Mouse (Mus musculus) spleen, adult 12 weeks (tissue): ENCODE data around the gene Rasal2.

Experiments
- DNase-seq: peaks from one replicate; pipeline ENCODE4 v3.0.0; 2022; ENCODE audit warnings: low spot score

Gene Rasal2

DNA sequence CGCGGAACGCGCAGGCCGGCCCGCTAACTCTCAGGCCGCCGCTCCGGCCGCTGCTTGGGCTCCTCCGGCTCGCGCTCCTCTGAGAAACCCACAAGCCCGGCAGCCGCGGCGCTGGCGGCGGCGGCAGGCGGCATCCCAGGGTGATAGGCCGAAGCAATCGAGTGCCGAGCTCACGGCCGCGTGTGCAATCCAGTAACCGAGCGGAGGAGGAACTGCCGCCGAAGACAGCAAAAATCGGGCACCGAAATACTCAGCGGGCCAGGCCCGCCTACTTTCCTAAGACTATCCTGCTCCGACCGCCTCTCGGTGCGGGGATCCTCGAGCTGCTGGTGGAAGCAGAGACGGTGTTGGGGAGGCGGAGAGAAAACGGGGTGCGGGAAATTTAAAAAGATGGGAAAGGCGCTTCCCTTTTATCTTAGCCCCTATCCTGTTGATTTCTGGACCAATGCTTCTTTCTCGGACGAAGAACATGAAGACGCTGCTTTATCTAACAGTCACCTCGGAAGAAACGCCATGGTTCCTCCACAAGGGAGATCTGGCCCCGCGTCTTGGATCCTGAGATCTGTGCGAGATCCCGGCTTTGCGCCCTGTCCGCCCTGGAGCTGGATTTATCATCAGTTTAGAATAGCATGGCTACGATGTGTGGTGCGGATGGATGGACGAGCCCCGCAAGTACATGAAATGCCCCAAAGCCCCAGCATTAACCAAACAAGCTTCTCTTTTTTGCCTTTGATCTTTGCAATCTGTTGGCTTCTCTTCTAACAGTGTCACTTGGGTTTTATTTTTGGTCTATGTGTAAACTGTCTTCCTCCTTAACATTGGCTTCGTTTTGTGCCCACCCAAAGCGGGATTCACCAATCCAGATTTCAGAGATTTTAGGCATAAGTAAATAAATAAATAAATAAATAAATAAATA lies at the start of gene Rasal2:
Gene Rasal2, minus strand, starts transcription at position 142 of the 916 bp plus-strand sequence.
- DNase-seq: peak; percentile 76

DNA sequence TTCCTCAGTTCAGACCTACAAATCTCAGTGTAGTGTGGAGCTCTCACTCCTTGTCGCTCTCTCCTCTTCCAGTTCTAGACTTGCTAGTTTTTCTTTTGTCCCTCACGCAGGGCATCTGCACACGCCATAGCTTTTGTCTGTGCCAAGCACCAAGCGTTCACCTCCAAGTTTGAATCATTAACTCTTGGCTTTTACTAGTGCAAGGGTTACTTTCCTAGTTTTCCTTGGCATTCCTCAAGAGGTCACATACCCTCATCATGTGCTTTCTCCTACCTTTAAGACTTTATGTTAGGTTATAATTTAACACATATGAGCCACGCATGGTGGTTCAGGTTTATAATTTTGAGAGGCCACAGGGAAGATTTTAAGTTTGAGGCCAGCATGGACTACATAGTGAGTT lies 48.9 kb upstream of the Rasal2 start:
- no peak for DNase-seq

DNA sequence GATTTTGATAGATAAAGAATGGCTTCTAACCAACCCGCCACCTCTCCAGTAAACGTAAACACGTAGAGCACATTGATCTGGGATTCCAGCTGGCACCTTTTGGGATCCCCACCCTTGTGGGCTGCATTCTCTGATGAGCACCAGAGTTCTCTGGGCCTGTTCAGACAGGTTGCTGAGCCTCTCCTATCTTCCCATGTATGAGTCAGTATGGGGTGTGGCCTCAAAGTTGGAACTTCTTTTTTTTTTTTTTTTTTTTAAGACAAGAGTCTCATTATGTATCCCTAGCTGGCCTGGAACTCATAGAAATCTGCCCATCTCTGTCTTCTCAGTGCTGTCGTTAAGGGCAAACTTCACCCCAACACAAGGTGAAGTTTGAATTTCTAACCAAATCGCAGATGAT lies 47.5 kb upstream of the Rasal2 start:
- DNase-seq: no peak

DNA sequence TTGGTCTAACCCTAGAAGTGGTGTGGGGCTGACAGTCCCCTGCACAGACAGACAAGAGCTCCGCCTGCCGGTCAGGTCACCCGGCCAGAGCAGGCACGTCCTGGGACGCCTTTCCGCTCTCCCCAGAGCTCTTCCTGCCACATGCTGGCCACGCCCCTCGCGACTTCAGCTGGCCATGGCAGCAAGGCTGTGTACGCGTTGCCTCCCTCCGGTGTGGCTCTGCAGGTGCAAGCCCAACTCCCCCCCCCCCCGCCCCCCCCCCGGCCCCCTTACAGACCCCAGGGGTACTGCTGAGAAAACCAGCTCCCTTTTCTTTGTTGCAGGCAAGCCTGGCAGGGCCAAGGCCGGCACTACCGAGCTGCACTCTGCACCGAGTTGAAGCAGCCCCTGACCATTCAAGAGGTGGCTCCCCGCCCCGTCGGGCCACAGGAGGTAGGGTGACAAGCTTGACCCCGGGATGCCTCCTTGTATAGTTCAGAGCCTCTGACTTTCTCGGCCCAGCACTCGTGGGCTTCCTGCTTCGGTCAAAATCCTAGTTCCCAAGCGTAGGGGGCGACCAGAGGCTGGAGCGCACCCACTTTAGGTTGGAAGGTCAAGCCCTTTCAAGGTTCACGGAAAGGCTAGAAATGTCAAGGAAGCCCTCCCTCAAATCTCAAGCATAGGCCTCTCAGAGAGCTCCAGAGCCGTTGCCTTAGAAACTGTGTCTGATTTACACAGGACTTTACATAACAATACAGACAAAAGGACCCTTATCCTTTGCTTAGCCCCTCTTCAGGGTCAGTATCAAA lies 46.2 kb upstream of the Rasal2 start, which contains the start of gene Cryzl2:
Gene Cryzl2, plus strand, starts transcription at position 157 of the 788 bp plus-strand sequence.
- DNase-seq: peak; percentile 23

DNA sequence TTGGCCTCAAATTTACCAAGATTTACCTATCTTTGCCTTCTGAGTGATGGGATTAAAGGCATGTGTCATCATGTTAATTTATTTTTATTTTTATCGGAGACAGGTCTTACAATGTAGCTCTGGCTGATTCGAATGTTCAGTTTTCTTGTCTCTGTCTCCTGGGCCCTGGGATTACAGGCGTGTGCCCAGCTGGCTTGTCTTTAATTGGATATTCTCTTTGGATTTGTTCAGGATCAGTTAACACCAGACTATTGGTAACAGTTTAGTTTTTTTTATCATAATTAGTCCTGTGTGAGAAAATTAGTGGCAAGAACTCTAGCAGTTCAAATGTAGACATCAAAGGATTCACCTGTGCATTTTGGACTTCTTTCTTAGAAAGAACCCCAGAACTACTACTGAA lies 45.4 kb upstream of the Rasal2 start:
- DNase-seq: no peak

DNA sequence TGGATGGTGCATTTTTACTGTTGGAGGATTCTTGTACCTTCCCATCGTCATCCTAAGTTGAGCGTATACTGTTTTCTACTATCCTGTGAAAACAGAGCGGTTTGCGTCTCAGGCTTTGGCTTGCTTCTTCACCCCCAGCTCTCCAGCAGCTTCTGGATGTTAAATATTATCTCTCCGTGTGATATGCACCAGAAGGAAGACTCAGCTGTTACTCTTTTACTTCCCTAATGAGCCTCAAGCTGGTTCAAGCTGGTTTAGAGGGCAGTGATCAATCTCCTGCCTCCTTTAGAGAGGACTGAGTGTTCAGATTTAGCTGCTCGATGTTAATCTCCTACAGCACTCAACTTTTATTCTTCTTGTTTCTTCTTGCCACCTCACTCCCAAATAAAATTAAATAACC lies 42.5 kb upstream of the Rasal2 start:
- DNase-seq: no peak

DNA sequence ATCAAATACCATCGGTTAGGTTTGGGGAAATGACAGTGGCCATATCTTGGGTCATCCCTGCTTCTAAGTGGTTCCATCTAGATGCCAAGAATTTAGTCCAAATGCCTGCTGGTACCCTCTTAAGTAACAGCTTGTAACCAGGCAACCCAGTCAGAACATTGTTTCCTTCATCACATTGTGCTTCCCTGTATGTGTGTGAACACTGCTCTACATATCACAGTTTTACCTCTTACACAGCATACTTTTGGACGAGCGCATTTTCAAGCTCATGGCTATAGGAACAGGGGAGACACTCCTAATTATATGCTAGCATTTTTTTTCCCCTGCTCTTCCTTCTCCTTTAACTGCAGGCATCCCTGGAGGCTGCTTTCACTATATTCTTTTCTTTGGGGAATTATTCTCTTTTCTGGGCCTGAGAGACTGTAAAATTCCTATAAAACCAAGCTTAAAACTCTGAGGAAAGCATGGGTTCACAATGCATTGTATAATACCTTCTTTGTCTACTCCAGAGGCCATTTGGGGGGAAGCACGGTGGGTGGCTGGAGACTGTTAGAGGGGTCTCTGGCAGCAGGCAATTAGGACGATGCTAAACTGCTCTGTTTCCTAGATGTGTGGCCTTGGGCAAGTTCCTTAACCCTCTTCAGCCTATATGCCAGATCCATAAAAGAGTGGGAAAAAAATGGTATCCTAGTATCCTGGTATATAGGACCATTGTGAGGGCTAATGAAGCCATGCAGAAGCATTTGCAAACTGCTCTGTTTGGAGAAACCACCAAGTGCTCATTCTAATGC lies 40.6 kb upstream of the Rasal2 start:
- DNase-seq: no peak

DNA sequence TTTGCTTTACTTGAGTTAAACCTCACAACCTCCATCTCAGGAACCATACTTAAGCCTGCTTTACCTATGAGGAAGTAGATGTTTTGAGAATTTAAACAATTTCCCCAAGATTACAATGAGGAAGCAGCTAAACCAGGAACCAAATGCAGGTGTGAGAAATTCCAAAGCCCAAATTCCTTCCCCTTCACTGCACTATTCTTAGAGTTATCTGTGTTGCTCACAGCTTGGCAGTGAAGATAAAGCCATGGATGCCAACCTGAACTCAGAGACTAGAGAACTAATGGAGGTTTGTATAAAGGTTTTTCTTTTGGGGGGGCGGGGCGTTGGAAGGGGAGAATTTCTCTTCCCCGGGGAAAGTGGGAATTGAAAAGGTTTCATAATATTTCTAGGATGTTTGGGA lies 39.9 kb upstream of the Rasal2 start:
- no peak for DNase-seq

DNA sequence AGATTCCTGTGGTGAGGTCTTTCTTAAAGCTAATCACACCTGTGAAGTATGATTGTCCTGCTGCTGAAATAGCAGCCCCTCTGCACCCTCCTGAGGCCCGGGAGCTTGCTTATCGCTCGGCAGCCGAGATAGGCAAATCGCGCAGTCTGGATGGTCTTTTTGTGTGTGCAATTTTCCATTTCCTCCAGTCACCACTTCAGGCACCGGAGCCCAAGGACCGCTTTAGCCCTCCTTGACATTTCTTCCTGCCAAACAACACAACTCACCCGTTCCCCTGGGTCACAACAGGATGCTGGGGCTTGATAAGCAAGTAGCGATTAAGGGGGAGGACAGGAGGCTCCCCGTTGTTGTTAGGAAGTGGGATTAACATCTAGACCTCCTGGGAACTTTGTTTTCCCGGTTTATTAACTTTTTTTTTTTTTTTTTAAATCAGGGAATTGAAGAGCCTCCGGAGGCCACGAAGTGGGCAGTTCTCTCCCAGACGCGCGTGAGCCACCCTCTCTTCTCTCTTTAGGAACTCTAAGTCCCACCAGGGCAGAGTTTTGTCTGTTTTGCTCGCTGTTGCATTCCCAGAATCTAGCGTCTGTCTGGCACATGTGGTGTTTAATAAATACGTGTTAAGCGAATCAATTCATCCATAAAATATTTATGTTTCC lies 37.7 kb upstream of the Rasal2 start:
- no peak for DNase-seq

DNA sequence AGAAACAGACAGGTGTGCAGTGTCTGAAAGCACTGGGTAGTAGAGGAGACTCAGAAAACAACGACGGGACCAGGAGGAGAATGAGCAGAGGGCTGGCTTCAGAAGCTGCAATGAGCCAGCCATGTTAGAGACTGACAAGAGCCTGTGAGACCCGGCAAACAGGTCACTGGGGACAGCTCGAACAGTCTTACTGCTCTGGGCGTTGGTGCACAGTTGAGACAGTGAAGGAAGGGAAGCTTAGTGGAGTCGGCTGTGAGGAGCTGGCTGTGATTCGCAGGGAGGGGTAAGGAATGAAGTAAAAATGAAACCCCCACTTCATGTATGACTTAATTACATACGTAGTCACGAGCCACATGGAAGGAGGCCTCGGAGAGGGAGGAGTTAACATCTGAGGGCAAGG lies 37.1 kb upstream of the Rasal2 start:
- DNase-seq: no peak

DNA sequence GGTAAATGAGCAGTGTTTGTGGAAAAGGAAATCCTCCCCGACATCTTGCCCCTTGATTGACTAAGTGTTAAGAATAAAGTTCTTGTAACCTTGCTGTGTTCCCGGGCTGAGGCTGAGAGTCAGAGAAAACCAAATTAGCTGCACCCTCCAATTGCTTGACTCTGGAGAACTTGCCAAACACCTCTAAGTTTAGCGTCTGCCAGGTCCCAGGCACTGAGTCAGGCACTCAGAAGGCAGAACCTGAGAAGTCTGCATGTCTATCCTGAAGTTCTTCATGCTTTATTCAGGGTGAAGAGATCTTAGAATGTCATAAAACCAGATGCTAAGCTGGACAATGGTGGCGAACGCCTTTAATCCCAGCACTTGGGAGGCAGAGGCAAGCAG lies 36.4 kb upstream of the Rasal2 start:
- DNase-seq: no peak

DNA sequence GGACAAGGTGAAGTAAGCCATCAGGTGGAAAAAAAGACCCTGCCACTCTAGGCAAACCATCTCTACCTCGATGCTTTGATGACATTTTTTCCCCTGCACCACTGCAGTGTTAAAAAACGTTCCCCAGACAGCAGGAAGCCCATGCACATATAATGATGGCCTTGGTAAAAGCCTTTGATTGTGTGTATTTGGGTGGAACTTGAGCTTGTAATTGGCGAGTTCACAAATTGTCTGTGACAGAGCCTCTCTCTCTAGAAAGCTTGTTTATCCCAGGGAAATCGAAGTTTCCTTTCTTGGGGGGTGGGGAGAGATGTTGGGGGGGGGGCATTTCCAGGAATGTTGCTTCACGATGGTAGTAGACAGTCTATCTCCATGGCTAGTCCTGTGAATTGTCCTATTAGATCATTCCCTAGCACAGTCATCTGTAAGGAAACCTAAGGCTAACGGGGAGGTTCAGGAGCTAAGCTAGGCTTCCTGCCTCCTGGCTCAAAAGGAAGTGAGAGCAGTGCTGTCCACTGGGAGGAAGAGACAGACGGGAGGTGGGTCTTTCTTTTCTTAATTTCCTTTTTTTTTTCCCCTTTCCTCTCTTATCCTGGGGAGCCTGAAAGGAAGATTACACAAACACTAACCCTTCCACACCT lies 35.9 kb upstream of the Rasal2 start:
- no peak for DNase-seq

DNA sequence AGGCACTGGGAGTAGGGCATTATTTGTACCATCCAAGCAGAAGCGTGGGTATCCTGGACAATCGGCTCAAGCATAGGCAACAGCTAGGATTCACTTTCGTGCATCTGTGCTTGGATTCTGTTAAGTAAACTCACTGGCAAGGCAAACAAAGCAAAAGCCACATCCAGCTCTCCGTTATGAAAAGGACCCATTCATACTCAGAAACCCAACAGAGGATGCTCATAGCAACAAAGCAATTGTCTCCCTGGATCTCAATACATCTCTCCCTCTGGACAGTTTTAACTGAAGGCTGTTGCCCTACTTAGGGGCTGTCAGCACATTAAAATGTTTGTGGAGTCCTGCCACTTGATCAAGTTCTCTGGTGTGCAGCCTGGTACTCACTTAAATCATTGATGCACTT lies 34.7 kb upstream of the Rasal2 start:
- DNase-seq: no peak

DNA sequence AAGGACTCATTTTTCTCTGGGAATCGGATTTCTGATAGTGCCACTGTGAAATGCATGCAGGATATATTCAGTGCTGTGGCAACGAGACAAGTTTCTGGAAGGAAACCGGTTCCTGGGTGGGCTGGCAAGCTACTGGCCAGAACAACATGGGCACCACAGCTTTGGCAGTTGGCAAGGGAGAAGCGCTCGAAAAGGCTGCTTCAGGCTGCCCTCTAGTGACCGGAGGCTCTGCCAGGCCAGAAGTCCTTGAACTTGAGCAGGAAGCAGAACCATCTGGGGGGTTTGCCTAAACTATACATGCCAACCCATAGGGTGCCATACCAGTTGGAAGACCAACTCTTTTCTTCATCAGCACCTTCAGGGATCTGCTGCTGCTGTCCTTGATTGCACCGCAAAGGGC lies 33.9 kb upstream of the Rasal2 start:
- no peak for DNase-seq

DNA sequence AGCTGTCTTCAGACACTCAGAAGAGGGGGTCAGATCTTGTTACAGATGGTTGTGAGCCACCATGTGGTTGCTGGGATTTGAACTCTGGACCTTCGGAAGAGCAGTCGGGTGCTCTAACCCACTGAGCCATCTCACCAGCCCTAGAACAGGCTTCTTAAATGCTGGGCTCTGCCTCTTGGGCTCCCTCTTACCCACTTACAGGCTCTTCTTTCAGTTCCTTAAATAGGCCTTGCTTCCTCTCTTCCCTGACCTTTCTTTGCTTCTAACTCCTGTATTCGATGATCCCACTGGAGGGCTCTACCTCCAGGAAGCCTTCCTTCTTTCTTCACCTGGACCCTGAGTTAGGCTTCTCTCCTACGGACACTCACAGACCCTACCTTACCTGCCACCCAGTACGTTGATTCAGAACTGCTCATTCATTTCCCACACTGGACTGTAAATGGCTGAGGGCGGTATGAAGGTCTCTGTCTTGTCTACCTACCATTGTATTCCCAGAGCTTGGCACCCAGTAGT lies 33.1 kb upstream of the Rasal2 start:
- no peak for DNase-seq

DNA sequence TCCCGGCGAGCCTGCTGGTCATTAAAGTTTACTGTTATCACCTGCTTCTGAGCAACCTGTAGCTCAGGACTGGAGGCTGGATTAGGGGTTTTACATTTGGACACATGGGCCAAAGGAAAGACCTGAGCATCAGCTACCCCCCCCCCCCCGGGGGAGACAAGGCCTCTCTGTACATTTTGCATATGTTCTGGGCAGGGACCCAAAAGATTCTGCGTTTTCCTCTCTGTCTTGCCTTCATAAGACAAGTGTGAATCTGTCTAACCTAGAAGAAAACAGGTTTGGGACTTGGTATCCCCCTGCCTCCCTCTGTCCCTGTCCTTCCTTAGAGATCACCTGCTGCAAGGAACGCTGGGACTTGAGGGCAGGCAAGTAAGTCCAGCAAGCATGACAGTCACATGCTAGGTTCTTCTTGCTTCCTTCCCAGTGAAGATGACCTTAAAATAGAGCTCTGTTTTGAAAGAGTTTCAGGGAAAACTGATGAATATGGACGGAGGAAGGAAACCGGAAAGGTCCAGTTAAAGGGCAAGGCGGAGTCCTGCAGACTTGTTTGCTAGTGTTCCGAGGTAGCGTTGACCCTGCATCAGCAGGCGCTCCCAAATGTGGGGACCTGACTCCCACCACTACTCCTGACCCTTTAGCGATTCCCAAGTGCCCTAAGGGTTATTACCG lies 32.4 kb upstream of the Rasal2 start:
- no peak for DNase-seq

DNA sequence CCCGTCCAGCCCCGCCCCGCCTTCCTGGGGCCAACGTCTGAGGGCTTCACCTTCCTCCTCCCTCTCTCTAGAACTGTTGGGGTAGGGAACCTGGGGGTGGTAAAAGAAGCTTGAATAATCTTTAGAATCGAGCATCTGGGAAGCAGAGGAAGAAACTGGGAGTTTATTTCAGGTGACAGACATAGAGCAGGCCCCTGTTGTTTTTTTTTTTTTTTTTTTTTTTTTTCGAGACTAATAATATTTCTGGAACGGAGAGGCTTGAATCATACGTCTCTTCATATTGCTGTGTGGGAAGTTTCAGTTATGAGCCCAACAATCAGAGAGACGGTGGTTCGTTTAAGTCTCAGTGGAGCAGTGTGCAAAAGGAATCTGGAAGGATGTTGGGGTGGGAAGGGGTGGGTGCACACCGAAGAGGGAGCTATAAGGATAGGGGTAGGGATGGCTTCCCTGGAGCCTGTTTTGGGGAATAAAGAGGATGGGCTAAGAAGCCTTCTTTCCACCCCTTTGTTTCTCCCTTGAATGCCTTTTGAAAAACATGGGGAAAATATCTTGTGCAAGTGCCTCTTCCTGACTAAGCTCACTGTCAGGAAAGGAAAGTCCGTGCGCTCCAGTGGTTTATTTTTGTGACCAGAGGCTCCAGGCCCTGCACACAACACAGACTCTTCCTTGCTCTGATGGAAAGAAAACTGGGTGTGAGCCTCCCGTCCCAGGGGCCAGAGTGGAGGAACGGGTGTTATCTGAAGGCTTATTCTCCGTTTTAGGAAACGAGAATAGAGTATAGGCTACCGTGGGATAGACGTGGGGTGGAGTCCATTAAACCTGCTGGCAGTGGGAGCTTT lies 31.5 kb upstream of the Rasal2 start:
- no peak for DNase-seq

DNA sequence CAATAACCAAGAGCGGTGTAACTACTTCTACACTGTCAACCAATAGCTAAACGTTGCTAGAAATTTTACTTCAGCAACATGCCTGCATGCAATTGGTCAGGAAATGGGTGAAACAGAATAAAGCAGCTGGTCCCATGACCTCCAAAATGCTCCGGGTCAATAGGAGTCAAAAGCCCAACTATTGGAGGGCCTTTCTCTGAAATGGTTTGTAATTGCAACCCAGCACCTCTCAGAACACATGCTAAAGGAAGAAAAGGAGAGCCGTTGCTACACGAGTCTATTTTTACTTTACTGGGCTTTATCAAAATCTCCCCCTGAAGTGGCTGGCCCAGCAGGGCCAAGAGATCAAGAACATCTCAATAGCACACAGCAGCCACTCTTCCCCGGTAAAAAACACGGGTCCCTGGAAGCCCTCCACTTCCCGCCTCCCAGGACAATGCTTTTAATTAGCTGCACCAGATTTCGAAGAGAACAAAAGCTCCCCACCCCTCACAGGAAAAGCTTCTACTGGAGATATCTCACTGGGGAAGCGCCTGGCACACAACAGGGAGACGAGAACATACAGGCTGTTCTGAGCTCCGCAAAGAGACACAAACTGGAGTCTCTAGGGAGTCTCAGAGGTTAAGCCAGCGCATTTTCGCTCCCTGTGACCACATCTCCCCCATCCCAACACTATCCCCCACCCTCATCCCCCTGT lies 30.8 kb upstream of the Rasal2 start:
- DNase-seq: no peak
